Mouse (Mus musculus): ENCODE data around the gene Nfib.

DNA sequence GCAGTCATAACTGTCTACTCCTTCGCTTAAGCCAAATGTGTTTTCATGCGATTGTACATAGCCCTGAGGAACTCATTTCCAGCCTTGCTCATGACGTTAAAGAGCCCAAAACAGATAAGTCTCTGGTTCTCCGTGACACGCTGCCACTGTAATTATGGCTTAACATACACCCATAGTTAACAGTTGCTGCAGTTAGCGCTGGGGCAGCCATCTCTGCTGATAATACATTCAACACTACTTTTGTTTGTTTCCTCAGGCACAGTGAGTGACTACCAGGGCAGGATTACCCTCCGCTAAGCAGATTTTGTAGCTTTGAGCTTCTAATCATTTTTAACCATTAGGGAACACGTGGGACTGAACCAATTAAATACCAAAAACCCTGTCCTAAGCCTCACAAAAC is 17.5 kb upstream of the Nfib start:
- no peak for TF ChIP-seq CTCF (IDR thresholded peaks at IDR 0.05; ENCODE audit: low read depth)
- no peak for TF ChIP-seq EP300 (IDR thresholded peaks at IDR 0.05; ENCODE audit: low read depth)

All from liver, embryonic 14.5 days (tissue).